Mouse (Mus musculus) Patski (cell line): Measurements from ENCODE around the gene Ldlrad3. TPM values are rescaled to one million over a fixed set of nuclear protein-coding genes. Genes with fewer than 3 reads are reported as not detected.
A peak's percentile ranks its signal among the peaks of the same experiment; 100 is the strongest.

Experiments
- ATAC-seq: fragments of 100-300 bp; one replicate; pipeline ENCODE4 v1.8.0; 2021
- CTCF ChIA-PET: fragments of 350-600 bp; sonication (Branson Sonifier 250); formaldehyde crosslinking; loops from one replicate; lab custom pipeline; 2022; ENCODE audit warnings: inconsistent platforms; lab: Charles Lee
- POLR2A ChIA-PET: fragments of 350-600 bp; sonication (Branson Sonifier 250); formaldehyde crosslinking; loops from one replicate; lab custom pipeline; 2022; ENCODE audit warnings: antibody characterized with exemption, inconsistent platforms; lab: Charles Lee
- DNase-seq: peaks from one replicate; pipeline ENCODE4 v3.0.0-alpha.2; 2011; ENCODE audit warnings: low read depth, low spot score
- H3K27me3 ChIP-seq: fragments of 371-371 bp; one replicate; pipeline ENCODE4 v1.5.1; 2021
- CTCF ChIP-seq: fragments of 100-300 bp; IDR thresholded peaks from one replicate; pipeline ENCODE4 v1.5.1; 2021
- in situ Hi-C: fragments of 300-500 bp; cut with MboI; formaldehyde crosslinking; loops from 3 replicates; pipeline ENCODE4 v1.11.1; 2018; ENCODE audit warnings: low pct_unique_long_range_greater_than_20kb, mixed read lengths
- polyA plus RNA-seq: library from polyadenylated mRNA; unstranded; gene quantifications from one replicate; pipeline ENCODE4 v1.2.3, GENCODE M21; 2021

Gene Ldlrad3
- polyA plus RNA-seq, 1 experiment from 2014 or later, result 8.1 TPM

DNA sequence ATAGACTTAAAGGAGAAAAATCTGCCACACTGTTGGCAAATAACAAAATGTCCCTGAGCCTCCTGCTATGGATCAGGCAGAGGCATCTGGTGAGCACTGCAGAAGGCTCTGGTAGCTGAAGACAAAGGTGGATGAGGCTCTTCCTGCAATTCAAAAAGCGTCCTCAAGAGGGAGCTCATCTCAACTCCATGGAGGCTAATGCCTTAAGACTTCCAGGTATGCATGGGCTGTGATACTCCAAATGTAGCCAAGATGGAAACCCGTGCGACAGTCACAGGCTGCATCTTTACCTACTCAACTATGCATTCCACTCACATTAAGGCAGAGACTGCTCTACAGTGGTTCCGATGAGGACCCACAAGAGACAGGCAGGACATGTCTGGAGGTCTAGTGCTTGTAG, 108.6 kb downstream of the Ldlrad3 start:
- DNase-seq (no peak), ATAC-seq (no peak)
- in situ Hi-C loops, result loop anchor here (10.0 to 25.0 kb wide), 2 partner anchors 173 to 365 kb away; no protein-coding TSS in a partner anchor
- peak; percentile 81 for TF ChIP-seq CTCF
- ChIA-PET POLR2A (no interaction called here), CTCF (interaction anchor here (0.9 to 1.4 kb wide), 6 partner anchors 8 to 475 kb away, joined by 3 to 6 read pairs (median 3); no protein-coding TSS in a partner anchor)
- H3K27me3 ChIP-seq, result no peaks in the 10 kb centered on the region

DNA sequence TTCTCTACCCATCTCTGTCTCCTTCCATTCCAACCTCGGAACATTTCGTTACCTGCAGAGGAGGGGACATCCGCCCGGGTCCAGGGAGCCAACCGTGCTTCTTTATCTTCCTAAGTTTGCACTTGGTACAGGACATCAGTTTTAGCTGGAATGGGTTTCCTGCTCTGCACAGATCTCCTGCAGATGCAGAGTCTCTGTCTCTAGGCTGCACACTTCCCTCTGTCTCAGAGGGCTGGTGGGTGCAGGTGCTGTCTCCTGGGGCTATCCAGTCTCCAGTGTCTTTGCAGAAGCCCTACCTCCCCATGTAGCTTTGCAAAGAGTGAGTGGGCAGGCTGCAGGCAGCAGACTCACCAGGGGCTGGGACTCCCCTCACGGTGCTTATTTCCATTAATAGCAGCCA, 109.9 kb downstream of the Ldlrad3 start:
- no peak for TF ChIP-seq CTCF
- ATAC-seq (no peak), DNase-seq (no peak)
- CTCF ChIA-PET, result no interaction called here
- no peaks in the 10 kb centered on the region for H3K27me3 ChIP-seq
- in situ Hi-C loops, result loop anchor here (10.0 to 25.0 kb wide), 2 partner anchors 171 to 364 kb away; no protein-coding TSS in a partner anchor
- POLR2A ChIA-PET, result no interaction called here

DNA sequence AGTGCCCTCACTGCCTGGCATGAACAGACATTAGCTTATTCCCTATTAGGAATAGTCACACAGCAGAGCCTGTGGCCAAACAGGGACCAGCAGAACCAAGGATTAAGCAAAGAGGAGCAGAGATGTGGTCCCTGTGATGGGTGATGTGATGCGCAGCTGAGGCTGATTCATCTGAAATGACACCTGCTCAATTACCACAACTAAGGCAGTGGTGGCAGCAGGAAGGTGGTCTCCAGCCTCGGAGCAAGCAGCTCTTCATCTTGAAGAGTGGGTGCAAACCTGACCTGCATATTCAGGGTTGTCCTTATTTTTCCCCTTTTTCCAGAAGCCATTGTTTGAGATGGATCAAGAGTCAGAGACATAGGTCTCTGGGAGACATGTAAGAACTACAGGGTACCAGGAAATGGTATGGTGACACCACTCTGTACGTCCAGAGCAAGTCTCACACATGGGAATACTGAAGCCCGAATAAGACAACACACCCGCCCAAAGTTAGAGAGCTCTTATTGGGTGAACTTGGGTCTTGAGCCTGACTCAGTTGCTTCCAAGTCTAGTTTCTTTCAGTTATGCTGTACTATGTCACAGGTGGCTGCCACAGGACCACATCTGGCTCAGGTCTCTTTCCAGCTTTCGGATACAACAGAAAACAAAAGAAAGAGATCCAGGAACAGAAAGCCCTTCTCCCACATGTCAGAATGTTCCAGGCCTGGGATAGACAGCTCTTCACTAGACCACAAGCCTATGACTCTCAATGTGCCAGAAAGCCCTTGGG, 112.7 kb downstream of the Ldlrad3 start:
- no peaks in the 10 kb centered on the region for H3K27me3 ChIP-seq
- ChIA-PET POLR2A (interaction anchor here (1.2 kb wide), 1 partner anchor 11 kb away, joined by 4 read pairs; no protein-coding TSS in a partner anchor), CTCF (interaction anchor here (1.1 to 3.0 kb wide), 3 partner anchors 12 to 35 kb away, joined by 3 to 8 read pairs (median 3); no protein-coding TSS in a partner anchor)
- DNase-seq (no peak), ATAC-seq (no peak)
- in situ Hi-C loops, result loop anchor here (10.0 kb wide), 1 partner anchor 169 kb away; no protein-coding TSS in a partner anchor
- no peak for TF ChIP-seq CTCF

DNA sequence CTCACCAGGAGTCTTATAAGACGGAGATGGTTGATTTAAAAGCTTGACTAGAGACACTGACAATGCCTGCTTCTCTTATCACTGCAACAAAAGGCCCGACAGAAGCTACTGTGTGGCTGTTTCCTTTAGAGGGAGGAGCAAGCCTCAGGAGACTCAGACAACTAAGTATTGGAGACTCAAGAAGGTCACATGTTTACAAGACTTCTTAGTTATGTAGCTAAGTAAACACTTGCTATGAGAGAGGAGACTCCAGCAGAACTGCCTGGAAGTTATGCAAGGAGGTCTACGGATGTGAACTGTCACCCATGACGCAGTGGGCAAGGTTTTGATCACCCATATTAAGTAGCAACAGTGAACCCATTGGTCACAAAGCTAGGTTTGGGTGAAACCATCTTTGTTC, 113.3 kb downstream of the Ldlrad3 start:
- H3K27me3 ChIP-seq, result no peaks in the 10 kb centered on the region
- ChIA-PET CTCF (interaction anchor here (1.1 to 3.0 kb wide), 3 partner anchors 13 to 34 kb away, joined by 3 to 8 read pairs (median 3); no protein-coding TSS in a partner anchor), POLR2A (interaction anchor here (1.2 kb wide), 1 partner anchor 11 kb away, joined by 4 read pairs; no protein-coding TSS in a partner anchor)
- no peak for DNase-seq
- TF ChIP-seq CTCF, result no peak
- in situ Hi-C loops, result loop anchor here (10.0 kb wide), 1 partner anchor 168 kb away; no protein-coding TSS in a partner anchor
- no peak for ATAC-seq

DNA sequence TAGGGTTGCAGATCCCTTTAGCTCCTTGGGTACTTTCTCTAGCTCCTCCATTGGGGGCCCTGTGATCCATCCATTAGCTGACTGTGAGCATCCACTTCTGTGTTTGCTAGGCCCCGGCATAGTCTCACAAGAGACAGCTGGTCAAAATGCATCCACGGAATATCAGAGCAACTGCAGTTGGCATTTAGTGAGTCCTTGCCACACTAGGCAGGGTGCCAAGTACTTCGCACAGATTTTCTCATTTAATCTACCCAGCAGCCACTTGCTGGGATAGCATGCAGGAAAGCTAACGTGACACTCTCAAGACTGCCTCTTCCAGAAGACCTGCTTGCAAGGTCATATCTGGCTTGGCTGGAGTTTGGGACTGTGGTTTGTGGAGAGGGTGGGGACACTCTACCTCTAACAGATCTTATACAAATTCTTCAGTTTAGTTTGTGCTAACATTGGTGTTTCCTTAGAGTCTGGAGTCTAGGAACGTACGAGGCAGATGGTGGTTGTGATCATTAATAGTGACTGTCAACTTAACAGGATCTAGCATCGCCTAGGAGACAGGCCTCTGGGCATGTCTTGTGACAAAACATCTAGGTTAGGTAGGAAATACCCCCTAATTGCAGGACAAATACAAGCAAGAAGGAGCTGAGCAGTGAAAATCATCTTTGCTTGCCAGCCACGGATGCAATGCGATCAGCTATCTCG, 115.0 kb downstream of the Ldlrad3 start:
- ATAC-seq (no peak), DNase-seq (no peak)
- ChIA-PET CTCF (interaction anchor here (3.0 kb wide), 1 partner anchor 14 kb away, joined by 8 read pairs; no protein-coding TSS in a partner anchor), POLR2A (no interaction called here)
- H3K27me3 ChIP-seq, result no peaks in the 10 kb centered on the region
- in situ Hi-C loops, result loop anchor here (10.0 kb wide), 1 partner anchor 166 kb away; no protein-coding TSS in a partner anchor
- no peak for TF ChIP-seq CTCF

DNA sequence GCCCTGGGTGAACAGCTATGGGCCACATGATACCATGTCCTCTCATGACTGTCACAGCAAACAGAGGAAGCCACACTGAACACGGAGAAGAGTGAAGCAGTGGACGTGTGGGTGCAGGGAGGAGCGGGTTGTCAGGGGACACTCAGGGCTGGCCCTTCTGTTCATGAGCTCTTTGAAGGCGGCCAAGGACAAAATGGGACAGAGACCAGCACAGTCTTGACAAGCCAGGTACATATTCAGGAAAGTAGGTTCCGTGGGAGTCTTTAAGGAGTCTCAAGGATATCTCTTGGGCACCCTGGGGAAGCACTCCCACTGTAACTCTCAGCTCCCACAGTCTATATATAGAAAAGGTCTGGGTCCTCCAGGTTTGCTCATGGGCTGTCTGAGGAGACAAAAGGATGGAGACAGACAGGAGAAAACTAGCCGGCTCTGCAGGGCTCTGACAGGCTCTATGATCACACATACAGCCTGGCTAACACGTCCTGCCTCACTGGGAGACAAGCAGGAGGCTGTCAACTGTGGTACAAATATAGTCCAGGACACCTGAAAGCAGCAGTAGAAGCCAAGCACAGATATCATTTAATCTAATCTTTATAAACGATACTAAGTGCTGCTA, 121.3 kb downstream of the Ldlrad3 start:
- no peak for TF ChIP-seq CTCF
- DNase-seq, result no peak
- POLR2A ChIA-PET, result interaction anchor here (0.6 kb wide), 1 partner anchor 12 kb away, joined by 3 read pairs; no protein-coding TSS in a partner anchor
- CTCF ChIA-PET, result no interaction called here
- H3K27me3 ChIP-seq, result no peaks in the 10 kb centered on the region
- in situ Hi-C loops, result no loop called here
- no peak for ATAC-seq

DNA sequence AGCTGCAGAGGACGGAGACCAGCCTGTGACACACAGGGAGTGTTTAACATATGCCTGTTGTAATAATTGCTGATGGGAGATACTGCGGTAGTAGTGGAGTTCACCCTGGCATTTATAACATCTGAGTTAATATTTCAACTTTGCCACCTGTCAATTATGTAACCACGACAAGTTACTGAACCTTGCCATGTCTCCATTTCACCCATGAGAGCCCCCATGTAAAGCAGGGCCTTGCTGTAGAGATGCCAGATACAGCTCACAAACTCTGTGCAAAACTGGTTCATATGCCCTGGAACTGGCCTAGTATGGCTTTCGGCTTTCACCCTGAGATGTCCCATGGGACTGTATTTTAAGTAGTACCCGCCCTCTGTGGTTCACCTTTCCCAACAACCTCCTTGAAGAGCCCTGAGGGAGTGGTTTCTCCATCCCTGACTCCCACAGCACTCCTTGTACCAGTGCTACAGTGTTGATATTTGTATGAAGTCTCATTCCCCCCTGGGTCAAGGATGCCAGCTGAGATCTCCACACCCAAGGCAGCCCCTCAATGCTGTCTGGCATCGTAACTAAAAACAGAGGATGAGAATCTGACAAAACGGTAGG, 122.2 kb downstream of the Ldlrad3 start:
- CTCF ChIA-PET, result no interaction called here
- DNase-seq, result no peak
- no peak for ATAC-seq
- H3K27me3 ChIP-seq, result no peaks in the 10 kb centered on the region
- in situ Hi-C loops, result no loop called here
- no peak for TF ChIP-seq CTCF
- POLR2A ChIA-PET, result interaction anchor here (0.6 kb wide), 1 partner anchor 11 kb away, joined by 3 read pairs; no protein-coding TSS in a partner anchor

DNA sequence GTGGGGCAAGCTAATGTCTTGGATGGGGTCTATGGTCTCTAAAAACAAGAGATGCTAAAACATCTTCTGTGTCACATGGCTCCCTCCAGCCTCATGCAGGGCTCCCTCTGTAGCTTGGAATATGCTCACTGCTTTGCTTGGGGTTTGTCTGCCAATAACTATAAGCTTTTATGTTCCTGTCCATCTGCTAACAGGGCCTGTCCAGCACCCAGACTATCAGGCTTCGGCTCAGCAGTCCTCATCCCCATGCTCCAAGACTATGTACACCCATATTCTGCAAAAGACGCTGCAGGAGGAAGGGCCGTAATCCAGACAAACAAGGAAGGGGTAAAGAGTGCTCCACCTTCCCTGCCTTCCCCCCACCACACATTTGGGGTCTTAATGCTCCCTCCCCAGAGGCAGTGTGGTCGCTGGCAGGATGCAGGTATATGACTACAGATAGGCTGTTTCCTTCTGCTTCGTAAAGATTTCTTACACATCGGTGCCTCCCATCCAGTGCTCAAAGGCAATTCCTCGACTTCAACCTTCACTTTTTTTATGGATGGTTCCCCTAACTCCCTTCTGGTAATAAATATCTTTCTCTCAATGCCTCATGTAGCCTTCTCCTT, 123.2 kb downstream of the Ldlrad3 start:
- ChIA-PET CTCF (interaction anchor here (1.5 kb wide), 1 partner anchor 12 kb away, joined by 3 read pairs; no protein-coding TSS in a partner anchor), POLR2A (interaction anchor here (1.5 kb wide), 1 partner anchor 10 kb away, joined by 4 read pairs; no protein-coding TSS in a partner anchor)
- DNase-seq (no peak), ATAC-seq (no peak)
- in situ Hi-C loops, result no loop called here
- no peak for TF ChIP-seq CTCF
- no peaks in the 10 kb centered on the region for H3K27me3 ChIP-seq

DNA sequence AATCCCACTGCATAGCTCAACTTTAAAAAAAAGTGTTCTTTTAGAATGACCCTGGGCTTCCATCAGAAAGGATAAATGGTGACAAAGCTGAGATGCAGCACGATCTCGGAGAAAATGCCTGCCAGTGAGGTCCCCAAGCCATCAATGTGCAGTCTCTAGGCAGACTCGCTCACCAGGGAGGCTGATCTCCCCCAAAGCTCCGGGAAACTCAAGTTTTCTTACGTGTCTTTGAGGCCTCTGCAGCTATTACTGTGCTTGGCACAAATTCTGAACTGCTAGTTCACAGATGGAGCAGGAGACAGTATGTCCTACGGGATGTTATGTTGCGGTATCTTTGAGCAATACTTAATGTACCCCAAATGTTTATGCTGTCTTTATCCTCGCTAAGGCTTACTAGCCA, 124.3 kb downstream of the Ldlrad3 start:
- ATAC-seq (no peak), DNase-seq (no peak)
- TF ChIP-seq CTCF, result no peak
- in situ Hi-C loops, result no loop called here
- ChIA-PET POLR2A (interaction anchor here (1.5 kb wide), 1 partner anchor 11 kb away, joined by 4 read pairs; no protein-coding TSS in a partner anchor), CTCF (interaction anchor here (1.2 to 1.5 kb wide), 2 partner anchors 10 to 11 kb away, joined by 3 read pairs; no protein-coding TSS in a partner anchor)
- no peaks in the 10 kb centered on the region for H3K27me3 ChIP-seq
